In genomic region chr8:83955106-83955957, GRCm38 (mm10) we compare ENCODE assay signal across 8 mouse cellular contexts. TPM values are rescaled to one million over a fixed set of nuclear protein-coding genes. Genes with fewer than 3 reads are reported as not detected.
DNase-seq lines count a peak whose midpoint lies in the region; ATAC-seq and TF ChIP-seq lines count a peak whose summit lies in the region.

Gene Gm10644 (minus strand): TSS chr8:83955205.
Gene Asf1b (plus strand): TSS chr8:83955507.

- H3K4me1 ChIP-seq in bone marrow, adult 2 months (ENCODE audit: control insufficient read depth, insufficient read depth, low read length) = peaks cover 3% of the 10 kb centered on the region; the same call in 1 of the 2 replicates
- H3K4me1 ChIP-seq in embryonic facial prominence, embryonic 15.5 days = peaks cover 16% of the 10 kb centered on the region
- H3K4me1 ChIP-seq in limb, embryonic 14.5 days (ENCODE audit: control insufficient read depth, insufficient read depth, low read length) = peaks cover 4% of the 10 kb centered on the region; the same call in 1 of the 2 replicates
- H3K4me1 ChIP-seq in midbrain, postnatal 0 days (ENCODE audit: insufficient read depth, low read length) = no peaks in the 10 kb centered on the region

- H3K4me3 ChIP-seq in bone marrow, adult 2 months (replicated peaks; ENCODE audit: control insufficient read depth, low read depth, low read length) = peak within 1 kb of the TSS; percentile 92
- peak within 1 kb of the TSS; percentile 68 for H3K4me3 ChIP-seq in embryonic facial prominence, embryonic 15.5 days (replicated peaks)
- peak within 1 kb of the TSS; percentile 62 for H3K4me3 ChIP-seq in limb, embryonic 14.5 days (replicated peaks; ENCODE audit: low read length)
- peak within 1 kb of the TSS; percentile 49 for H3K4me3 ChIP-seq in midbrain, postnatal 0 days (ENCODE audit: low read depth, low read length)

- TF ChIP-seq CTCF in bone marrow, adult 2 months (IDR thresholded peaks at IDR 0.05; ENCODE audit: control insufficient read depth, insufficient read depth, low read length) = peak; percentile 90
- TF ChIP-seq CTCF in midbrain, postnatal 0 days (IDR thresholded peaks at IDR 0.05) = peak; percentile 97

- no peaks in the 10 kb centered on the region for H3K36me3 ChIP-seq in embryonic facial prominence, embryonic 15.5 days
- H3K36me3 ChIP-seq in limb, embryonic 14.5 days (ENCODE audit: control insufficient read depth, insufficient read depth, low read length) = no peaks in the 10 kb centered on the region
- H3K36me3 ChIP-seq in midbrain, postnatal 0 days (ENCODE audit: insufficient read depth, low read length) = no peaks in the 10 kb centered on the region

- peak within 1 kb of the TSS; percentile 36 for H3K27ac ChIP-seq in bone marrow, adult 2 months (ENCODE audit: control insufficient read depth, insufficient read depth, low read depth, low read length, poor library complexity)
- no peak within 1 kb of the TSS; the same call in none of the 2 replicates for H3K27ac ChIP-seq in embryonic facial prominence, embryonic 15.5 days (replicated peaks)
- no peak within 1 kb of the TSS for H3K27ac ChIP-seq in limb, embryonic 14.5 days (replicated peaks; ENCODE audit: low read depth, low read length)
- H3K27ac ChIP-seq in midbrain, postnatal 0 days (ENCODE audit: low read depth, low read length) = peak within 1 kb of the TSS; percentile 52

- no peaks in the 10 kb centered on the region for H3K9me3 ChIP-seq in embryonic facial prominence, embryonic 15.5 days (replicated peaks)
- H3K9me3 ChIP-seq in limb, embryonic 14.5 days (ENCODE audit: control insufficient read depth, low read length) = no peaks in the 10 kb centered on the region
- H3K9me3 ChIP-seq in midbrain, postnatal 0 days (ENCODE audit: low read length) = no peaks in the 10 kb centered on the region

- peak; percentile 76; the same call in 1 of the 2 replicates for TF ChIP-seq POLR2A in bone marrow, adult 2 months (IDR thresholded peaks at IDR 0.05; ENCODE audit: borderline replicate concordance, control insufficient read depth, low read depth, low read length)
- no peak for TF ChIP-seq POLR2A in limb, embryonic 14.5 days (IDR thresholded peaks at IDR 0.05; ENCODE audit: borderline replicate concordance, extremely low read depth, insufficient read depth, insufficient read length)

- no peaks in the 10 kb centered on the region for H3K27me3 ChIP-seq in embryonic facial prominence, embryonic 15.5 days
- no peaks in the 10 kb centered on the region for H3K27me3 ChIP-seq in limb, embryonic 14.5 days (ENCODE audit: control insufficient read depth, insufficient read depth, low read length)
- H3K27me3 ChIP-seq in midbrain, postnatal 0 days (ENCODE audit: insufficient read depth, low read length) = no peaks in the 10 kb centered on the region

- WGBS in bone marrow, adult 2 months = under 1% methylated on average over 75 of the region's 75 CpGs
- WGBS in embryonic facial prominence, embryonic 15.5 days = under 1% methylated on average over 75 of the region's 75 CpGs
- whole genome bisulfite sequencing in limb, embryonic 14.5 days = under 1% methylated on average over 72 of the region's 75 CpGs
- WGBS in midbrain, postnatal 0 days = under 1% methylated on average over 75 of the region's 75 CpGs

- peak within 1 kb of the TSS; percentile 89 for H3K4me2 ChIP-seq in embryonic facial prominence, embryonic 15.5 days (replicated peaks)
- peak within 1 kb of the TSS; percentile 89 for H3K4me2 ChIP-seq in limb, embryonic 14.5 days (replicated peaks; ENCODE audit: low read depth, low read length, severe bottlenecking)
- peak within 1 kb of the TSS; percentile 94 for H3K4me2 ChIP-seq in midbrain, postnatal 0 days (ENCODE audit: low read depth, low read length, poor library complexity, severe bottlenecking)

- DNase-seq in 416B (ENCODE audit: low read depth) = peak; percentile 100
- peak; percentile 98 for DNase-seq in heart, adult 8-10 months (ENCODE audit: low spot score)
- peak; percentile 100 for DNase-seq in kidney, adult 9 months
- peak; percentile 100 for DNase-seq in limb, embryonic 14.5 days (ENCODE audit: low spot score)
- DNase-seq in midbrain, postnatal 0 days (ENCODE audit: low spot score) = peak; percentile 100
- DNase-seq in spleen, postnatal 14 days (ENCODE audit: low spot score in 2 of 2) = peak; percentile 90 to 91

- H3K9ac ChIP-seq in embryonic facial prominence, embryonic 15.5 days = peak within 1 kb of the TSS; percentile 35
- H3K9ac ChIP-seq in limb, embryonic 14.5 days (ENCODE audit: low read depth, low read length, severe bottlenecking) = peak within 1 kb of the TSS; percentile 52
- peak within 1 kb of the TSS; percentile 42; the same call in 1 of the 2 replicates for H3K9ac ChIP-seq in midbrain, postnatal 0 days (replicated peaks; ENCODE audit: low read length, poor library complexity, severe bottlenecking)

- ATAC-seq in embryonic facial prominence, embryonic 15.5 days (ENCODE audit: insufficient number of reproducible peaks, low FRiP score, low TSS enrichment, low read depth) = peak; percentile 99
- ATAC-seq in limb, embryonic 14.5 days (ENCODE audit: low FRiP score, low read depth) = peak; percentile 97
- peak; percentile 99 for ATAC-seq in midbrain, postnatal 0 days (ENCODE audit: low FRiP score)

RNA-seq across cellular contexts. Expression of gene Gm10644, which starts in this region (rescaled TPM):
- not detected in 2 replicates for polyA plus RNA-seq in bone marrow, adult 2 months (2011; ENCODE audit: insufficient read depth, insufficient read length, low replicate concordance, missing spikeins)
- polyA plus RNA-seq in embryonic facial prominence, embryonic 15.5 days (2015; fragmentation: Nextera tagmentation; extraction: Ambion mirVana) = 0.45 and 0.60 TPM in 2 replicates
- total RNA-seq in heart, adult 8-10 months (2022) = 1 to 10 TPM; 1.3 to 2.5 (median 1.9) TPM
- 0.63 and 0.69 TPM in 2 replicates for polyA plus RNA-seq in limb, embryonic 14.5 days (2012; rRNA removed)
- polyA plus RNA-seq in limb, embryonic 14.5 days (2014; fragmentation: Nextera tagmentation; extraction: Ambion mirVana) = 0.48 and 0.53 TPM in 2 replicates
- 0.47 and 0.60 TPM in 2 replicates for total RNA-seq in midbrain, postnatal 0 days (2014; rRNA removed)
- 0.36 and 0.39 TPM in 2 replicates for polyA plus RNA-seq in midbrain, postnatal 0 days (2015; fragmentation: Nextera tagmentation; extraction: Ambion mirVana)

RNA-seq across cellular contexts. Expression of gene Asf1b, which starts in this region (rescaled TPM):
- polyA plus RNA-seq in bone marrow, adult 2 months (2011; ENCODE audit: insufficient read depth, insufficient read length, low replicate concordance, missing spikeins) = 48.8 and 55.7 TPM in 2 replicates
- 56.8 and 57.2 TPM in 2 replicates for polyA plus RNA-seq in embryonic facial prominence, embryonic 15.5 days (2015; fragmentation: Nextera tagmentation; extraction: Ambion mirVana)
- total RNA-seq in heart, adult 8-10 months (2022) = 1 to 10 TPM in 3 of 4 experiments, under 1 TPM in 1; 0.81 to 2.4 (median 1.7) TPM
- polyA plus RNA-seq in limb, embryonic 14.5 days (2012; rRNA removed) = 70.4 and 76.2 TPM in 2 replicates
- polyA plus RNA-seq in limb, embryonic 14.5 days (2014; fragmentation: Nextera tagmentation; extraction: Ambion mirVana) = 56.0 and 61.2 TPM in 2 replicates
- total RNA-seq in midbrain, postnatal 0 days (2014; rRNA removed) = 3.9 and 20.4 TPM in 2 replicates
- 3.8 and 4.3 TPM in 2 replicates for polyA plus RNA-seq in midbrain, postnatal 0 days (2015; fragmentation: Nextera tagmentation; extraction: Ambion mirVana)

Comparison
In these comparisons a context has a peak if more than half of its experiments do, and no peak if none do; other contexts are left out.
1. H3K27ac ChIP-seq: peak in bone marrow, adult 2 months (single experiment) and midbrain, postnatal 0 days (single experiment); none in embryonic facial prominence, embryonic 15.5 days (single experiment) and limb, embryonic 14.5 days (single experiment).
2. Peak in every context shown above with its lines, with median percentiles within 50 percentile points of each other: DNase-seq, H3K4me3 ChIP-seq, ATAC-seq, H3K4me2 ChIP-seq and H3K9ac ChIP-seq.